Mouse (Mus musculus) erythroblast, embryonic 14.5 days (primary cell): ENCODE data around the gene Olfr544. TPM values are rescaled to one million over a fixed set of nuclear protein-coding genes. Genes with fewer than 3 reads are reported as not detected.

Source experiments
- H3K27me3 ChIP-seq: 2 replicates; pipeline ENCODE4 v1.6.1; 2012; ENCODE audit warnings: inconsistent platforms; ENCODE audit not compliant: control insufficient read depth
- H3K36me3 ChIP-seq: 2 replicates; pipeline ENCODE4 v1.6.1; 2012; ENCODE audit warnings: mild to moderate bottlenecking, inconsistent platforms; ENCODE audit not compliant: control insufficient read depth
- H3K4me1 ChIP-seq: 2 replicates; pipeline ENCODE4 v1.6.1; 2012; ENCODE audit warnings: inconsistent platforms; ENCODE audit not compliant: control insufficient read depth
- H3K4me3 ChIP-seq: replicated peaks from 2 replicates; pipeline ENCODE3; 2012; ENCODE audit warnings: moderate library complexity, mild to moderate bottlenecking, inconsistent platforms
- H3K9me3 ChIP-seq: 2 replicates; pipeline ENCODE4 v1.6.1; 2012; ENCODE audit warnings: low read length, inconsistent platforms, mixed read lengths; ENCODE audit not compliant: control insufficient read depth
- GATA1 ChIP-seq: IDR thresholded peaks from 2 replicates; pipeline ENCODE4 v1.6.1; 2012; ENCODE audit warnings: low read length, inconsistent platforms, mixed read lengths
- TAL1 ChIP-seq: IDR thresholded peaks from 3 replicates; pipeline ENCODE4 v1.6.1; 2012; ENCODE audit warnings: low read length, inconsistent platforms, mixed read lengths
- polyA plus RNA-seq: library from polyadenylated mRNA; stranded (reverse); fragments of >175 nt; gene quantifications from 2 replicates; pipeline ENCODE4 v1.2.3, GENCODE M21; 2012

The Olfr544 gene
- polyA plus RNA-seq, 1 experiment, result not detected

DNA sequence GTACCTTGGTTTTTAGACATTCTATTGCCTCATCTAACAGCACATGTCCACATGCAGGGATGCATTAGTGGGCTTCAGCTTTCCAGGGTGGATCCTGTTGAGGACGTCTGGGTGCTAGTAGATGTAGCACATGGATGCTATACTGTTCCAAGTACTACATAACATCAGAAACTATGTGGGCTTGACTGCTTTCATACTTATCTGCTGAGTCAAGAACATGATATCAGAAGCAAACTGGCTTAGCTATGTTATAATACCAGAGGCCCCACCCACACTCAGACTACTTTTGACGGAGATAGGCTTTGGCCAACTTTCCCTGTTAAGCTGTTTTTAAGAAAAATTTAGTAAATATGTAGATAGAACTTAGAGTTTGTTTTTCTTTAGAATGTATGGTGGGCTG, 43.8 kb downstream of the Olfr544 start:
- peaks cover 68% of the 10 kb centered on the region for H3K36me3 ChIP-seq
- TF ChIP-seq TAL1, result no peak
- 0 out of 2 replicates have a peak, but pooled peaks have one; percentile 34 for TF ChIP-seq GATA1
- no peaks in the 10 kb centered on the region for H3K9me3 ChIP-seq
- H3K27me3 ChIP-seq, result no peaks in the 10 kb centered on the region
- H3K4me3 ChIP-seq, result peak overlapping the region; percentile 98
- peaks cover 27% of the 10 kb centered on the region for H3K4me1 ChIP-seq

DNA sequence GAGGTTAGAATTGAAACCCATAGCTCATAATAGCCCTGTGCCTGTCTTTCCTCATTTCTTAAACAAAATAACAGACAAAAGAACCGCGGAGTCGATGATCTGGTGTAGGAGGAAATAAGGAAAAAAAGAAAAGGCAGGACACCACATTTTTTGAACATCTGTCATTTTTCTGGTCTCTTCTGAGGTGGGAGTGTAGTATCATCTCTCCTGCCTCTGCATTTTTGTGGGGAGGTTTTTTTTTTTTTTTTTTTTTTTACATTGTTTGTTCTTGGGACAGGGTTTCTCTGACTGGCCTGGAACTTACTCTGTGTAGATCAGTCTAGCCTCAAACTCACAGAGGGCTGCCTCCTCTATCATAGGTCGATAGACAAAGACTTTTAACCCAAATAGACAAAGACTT, 45.7 kb downstream of the Olfr544 start:
- TF ChIP-seq TAL1 (no peak), GATA1 (no peak)
- Histone ChIP-seq H3K4me1 (peaks cover 27% of the 10 kb centered on the region), H3K9me3 (no peaks in the 10 kb centered on the region), H3K4me3 (peak overlapping the region; percentile 98), H3K36me3 (peaks cover 49% of the 10 kb centered on the region), H3K27me3 (no peaks in the 10 kb centered on the region)

DNA sequence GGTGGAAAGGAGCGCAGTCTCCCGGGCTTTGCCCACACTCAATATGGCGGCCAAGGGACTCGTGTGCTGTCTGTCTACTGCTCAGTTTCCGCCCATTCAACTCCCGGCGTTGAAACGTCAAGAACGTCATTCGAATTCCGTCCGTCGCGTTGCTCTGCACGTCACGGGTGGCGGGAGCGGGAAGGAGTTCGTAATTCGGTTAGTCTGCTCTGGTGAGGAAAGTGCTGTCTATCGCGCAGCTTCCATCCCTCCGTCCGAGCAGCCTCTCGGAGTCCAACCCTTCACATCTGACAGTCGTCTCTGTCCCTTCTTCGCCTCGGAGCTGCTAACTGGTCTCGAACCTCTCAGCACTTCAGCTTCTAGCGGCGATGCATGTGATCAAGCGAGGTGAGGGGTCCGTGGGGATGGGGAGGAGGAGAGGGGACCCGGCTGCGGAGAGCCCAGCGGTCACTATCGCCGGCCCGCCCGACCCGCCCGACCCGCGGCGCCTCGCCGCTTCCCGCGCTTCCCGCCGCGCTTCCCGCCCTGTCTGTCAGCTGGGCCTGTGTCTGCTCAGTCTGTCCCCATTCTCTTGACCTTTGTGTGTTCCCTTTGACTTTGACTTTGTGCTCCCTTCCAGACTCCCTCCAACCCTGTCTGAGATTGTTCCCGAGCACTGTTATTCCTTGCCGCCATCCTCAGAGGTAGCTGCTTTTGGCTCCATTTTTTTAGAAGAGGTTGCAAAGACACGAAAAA, 46.3 kb downstream of the Olfr544 start, which contains the start of gene Rrm1:
Rrm1 (plus strand) TSS at position 39 of the 735 bp plus-strand sequence.
- Histone ChIP-seq H3K27me3 (no peaks in the 10 kb centered on the region), H3K9me3 (no peaks in the 10 kb centered on the region), H3K4me1 (peaks cover 27% of the 10 kb centered on the region), H3K4me3 (peak within 1 kb of the TSS; percentile 98), H3K36me3 (peaks cover 45% of the 10 kb centered on the region)
- TF ChIP-seq TAL1, result no peak
- TF ChIP-seq GATA1, result no peak

DNA sequence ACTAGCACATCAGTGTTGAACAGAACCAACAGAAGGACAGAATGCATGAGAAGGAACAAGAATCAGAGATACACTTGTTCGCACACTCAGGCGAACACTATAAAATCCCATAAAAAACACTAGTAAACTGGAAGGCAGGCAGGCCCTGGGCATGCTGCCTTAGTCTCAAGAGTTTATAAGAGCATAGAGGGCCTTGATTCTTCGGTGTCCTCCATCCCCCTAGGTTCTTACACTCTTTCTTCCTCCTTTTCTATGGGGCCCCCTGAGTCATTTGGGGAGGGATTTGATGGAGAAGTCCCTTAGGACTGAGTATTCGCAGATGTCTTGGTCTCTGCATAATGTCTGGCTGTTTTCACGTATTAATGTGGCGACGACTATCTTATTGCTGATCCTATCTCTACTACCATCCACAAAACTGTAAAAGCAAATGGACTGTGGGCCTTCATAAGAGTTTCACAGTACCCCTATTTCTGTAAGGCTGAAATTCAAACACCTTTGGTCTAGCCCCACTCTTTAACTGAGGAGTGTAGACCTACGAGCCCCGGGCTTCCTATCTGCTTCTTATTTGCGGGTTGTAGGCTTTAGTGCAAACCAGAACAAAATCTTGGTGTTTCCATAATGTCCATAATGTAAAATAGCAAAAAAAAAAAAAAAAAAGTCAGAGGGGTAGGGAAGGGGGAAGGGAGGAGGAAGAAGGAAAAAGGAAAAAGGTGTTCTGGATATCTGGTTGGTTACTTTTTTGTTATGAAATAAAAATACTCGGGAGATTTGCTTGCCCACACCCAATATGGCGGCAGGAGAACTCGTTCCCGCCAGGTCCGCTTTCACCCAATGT, 47.1 kb downstream of the Olfr544 start:
- no peaks in the 10 kb centered on the region for H3K9me3 ChIP-seq
- peaks cover 43% of the 10 kb centered on the region for H3K36me3 ChIP-seq

DNA sequence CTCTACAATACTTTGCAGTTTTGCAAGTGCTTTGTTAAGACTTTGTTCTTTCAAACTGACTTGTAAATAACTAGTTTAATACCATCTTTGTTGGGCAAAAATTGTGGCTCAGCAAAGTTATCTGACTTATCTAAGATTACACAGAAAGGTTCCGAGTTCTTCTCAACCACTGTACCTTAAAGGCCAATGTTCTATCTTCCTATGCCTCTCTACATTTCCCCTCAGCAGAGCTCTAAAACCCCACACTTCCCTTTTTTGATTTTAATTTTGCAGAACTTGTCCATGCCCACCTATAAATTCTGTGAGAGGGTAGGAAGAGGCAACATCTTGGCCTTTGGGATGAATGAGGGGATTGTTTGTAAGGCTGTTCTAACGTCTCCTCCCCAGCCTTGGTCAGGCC, 53.8 kb downstream of the Olfr544 start:
- Histone ChIP-seq H3K36me3 (peaks cover 48% of the 10 kb centered on the region), H3K27me3 (no peaks in the 10 kb centered on the region), H3K4me1 (no peaks in the 10 kb centered on the region), H3K4me3 (no peak overlapping the region), H3K9me3 (no peaks in the 10 kb centered on the region)
- no peak for TF ChIP-seq GATA1
- no peak for TF ChIP-seq TAL1

More for the DNA sequence above, 47.1 kb downstream of the Olfr544 start:
- Histone ChIP-seq H3K4me3 (peak overlapping the region; percentile 98), H3K27me3 (no peaks in the 10 kb centered on the region), H3K4me1 (peaks cover 24% of the 10 kb centered on the region)
- TF ChIP-seq TAL1 (no peak), GATA1 (no peak)

Other genes with a start within 250 kb of the Olfr544 start
- 7.6 and 15.0 TPM in 2 replicates for gene Rhog, start 232.3 kb downstream of the Olfr544 start, polyA plus RNA-seq
- 2.7 and 2.9 TPM in 2 replicates for gene Stim1, start 220.5 kb downstream of the Olfr544 start, polyA plus RNA-seq
- 14.9 and 31.0 TPM in 2 replicates for gene Rrm1, start 46.6 kb downstream of the Olfr544 start, polyA plus RNA-seq
- gene Olfr543, start 6.6 kb downstream of the Olfr544 start, polyA plus RNA-seq, result not detected in 2 replicates
- gene Olfr545, start 11.3 kb upstream of the Olfr544 start, polyA plus RNA-seq, result not detected in 2 replicates
- gene Olfr547, start 46.4 kb upstream of the Olfr544 start, polyA plus RNA-seq, result not detected in 2 replicates
- not detected in 2 replicates for gene Olfr548-ps1, start 52.6 kb upstream of the Olfr544 start, polyA plus RNA-seq
- not detected in 2 replicates for gene Olfr549, start 61.6 kb upstream of the Olfr544 start, polyA plus RNA-seq
- 0.09 and 0.26 TPM in 2 replicates for gene Trim21, start 77.2 kb upstream of the Olfr544 start, polyA plus RNA-seq
- not detected in 2 replicates for gene Olfr550, start 83.1 kb upstream of the Olfr544 start, polyA plus RNA-seq
- gene Olfr551, start 103.6 kb upstream of the Olfr544 start, polyA plus RNA-seq, result not detected in 2 replicates
- not detected in 2 replicates for gene Olfr552, start 109.5 kb upstream of the Olfr544 start, polyA plus RNA-seq
- not detected in 2 replicates for gene Olfr553, start 129.9 kb upstream of the Olfr544 start, polyA plus RNA-seq
- gene Olfr554, start 150.1 kb upstream of the Olfr544 start, polyA plus RNA-seq, result not detected in 2 replicates
- not detected in 2 replicates for gene Olfr555, start 170.5 kb upstream of the Olfr544 start, polyA plus RNA-seq
- gene Olfr556, start 176.6 kb upstream of the Olfr544 start, polyA plus RNA-seq, result not detected in 2 replicates
- gene Trim68, start 199.0 kb upstream of the Olfr544 start, polyA plus RNA-seq, result 0.05 TPM in 1 of 2 replicates, not detected in the other
- not detected in 2 replicates for gene Olfr557, start 207.6 kb upstream of the Olfr544 start, polyA plus RNA-seq
- gene Olfr558, start 213.9 kb upstream of the Olfr544 start, polyA plus RNA-seq, result not detected in 2 replicates
- not detected in 2 replicates for gene Olfr33, start 230.8 kb upstream of the Olfr544 start, polyA plus RNA-seq
- gene Olfr559, start 239.2 kb upstream of the Olfr544 start, polyA plus RNA-seq, result not detected in 2 replicates